Mouse (Mus musculus) adrenal gland, postnatal 0 days (tissue): Measurements from ENCODE around the gene Ctxn2. TPM values are rescaled to one million over a fixed set of nuclear protein-coding genes. Genes with fewer than 3 reads are reported as not detected.

Experiments
- polyA plus RNA-seq: library from polyadenylated mRNA; unstranded; fragments of >200 nt; fragmentation: Nextera tagmentation; extraction: Ambion mirVana; gene quantifications from 2 replicates; pipeline ENCODE4 v1.2.1, GENCODE M21; 2015

Ctxn2 gene
- 0.24 and 0.61 TPM in 2 replicates for polyA plus RNA-seq

DNA sequence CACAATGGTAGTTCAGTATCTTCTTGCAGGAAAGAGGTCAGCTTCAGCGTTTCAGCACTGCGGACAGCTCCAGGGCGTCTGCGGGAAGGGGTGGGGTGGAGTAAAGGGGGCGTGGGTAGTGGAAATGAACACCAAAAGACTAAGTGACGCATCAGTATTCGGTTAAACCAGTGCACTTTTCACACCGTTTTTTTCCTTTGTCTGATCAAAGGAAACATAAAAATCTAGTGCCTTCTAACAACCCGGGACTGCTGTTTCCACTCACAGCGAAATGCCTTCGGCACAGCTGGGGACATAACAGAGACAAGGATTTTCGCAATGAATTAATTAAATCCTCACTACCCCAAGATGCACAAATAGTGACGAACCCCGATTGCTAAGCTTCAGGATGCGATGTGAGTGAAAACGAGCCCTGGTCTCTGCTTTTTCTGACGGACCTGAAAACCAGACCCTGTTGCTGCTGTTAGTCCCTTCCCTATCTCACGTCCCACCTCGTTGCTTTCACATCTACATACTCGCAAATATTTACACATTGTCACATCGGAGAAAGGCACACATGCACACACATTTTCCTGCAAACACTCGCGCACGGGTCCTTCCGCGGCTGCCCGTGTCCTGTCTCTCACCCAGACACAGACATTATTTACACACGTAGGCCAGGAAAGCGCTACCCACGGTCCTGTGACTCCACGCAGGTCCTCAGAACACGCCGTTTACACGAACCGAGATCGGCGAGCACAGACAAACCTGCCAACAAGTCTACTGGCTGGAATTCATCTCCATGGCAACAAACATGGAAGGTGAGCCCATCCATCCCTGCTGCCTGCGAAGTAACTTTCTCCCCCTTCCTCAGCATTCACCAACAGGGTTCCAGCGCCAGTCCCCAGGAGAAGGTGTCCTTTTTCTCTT lies at the start of gene Ctxn2:
TSS of gene Ctxn2 (plus strand) at position 790 of the 909 bp plus-strand sequence.

DNA sequence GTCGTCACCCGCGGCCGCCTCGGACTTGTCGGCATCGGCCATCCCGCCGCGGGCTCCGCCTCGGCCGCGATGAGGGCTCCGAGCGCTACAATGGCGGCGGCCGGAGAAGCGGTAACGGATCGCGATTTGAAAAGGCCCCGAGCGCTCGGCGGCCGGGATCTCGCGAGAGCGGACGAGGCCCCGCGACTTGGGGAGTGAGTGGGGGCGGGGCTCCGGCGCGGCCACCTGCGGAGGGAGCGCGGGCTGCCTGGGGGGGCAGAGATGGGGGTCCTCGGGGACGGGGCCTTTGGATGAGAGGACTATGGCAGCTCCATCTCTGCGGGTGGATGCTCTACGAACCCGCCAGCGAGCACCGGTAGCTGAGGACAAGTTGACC lies 13.0 kb upstream of the Ctxn2 start, which contains the start of gene Myef2:
TSS of gene Myef2 (minus strand) at position 185 of the 376 bp plus-strand sequence.

GRCm38 (mm10) chr2:125152388-125152787 lies 15.9 kb downstream of the Ctxn2 start, which contains the start of gene Slc12a1:
Gene Slc12a1 (plus strand): TSS chr2:125152505.

Other genes with a start within 250 kb of the Ctxn2 start
- 0.98 and 1.0 TPM in 2 replicates for gene Slc24a5, start 68.6 kb upstream of the Ctxn2 start, polyA plus RNA-seq
- gene Myef2, start 13.0 kb upstream of the Ctxn2 start, polyA plus RNA-seq = 46.4 and 47.1 TPM in 2 replicates
- 0.41 TPM in 1 of 2 replicates, not detected in the other for gene Slc12a1, start 15.8 kb downstream of the Ctxn2 start, polyA plus RNA-seq
- 115 and 121 TPM in 2 replicates for gene Dut, start 110.5 kb downstream of the Ctxn2 start, polyA plus RNA-seq